In genomic region chr19:24308305-24308705, GRCm38 (mm10) we compare ENCODE assay signal across 8 mouse cellular contexts. TPM values are rescaled to one million over a fixed set of nuclear protein-coding genes. Genes with fewer than 3 reads are reported as not detected.
DNase-seq lines count a peak whose midpoint lies in the region; ATAC-seq lines count a peak whose summit lies in the region.

No protein-coding gene starts in this region.

- WGBS in forebrain, embryonic 10.5 days = 19% methylated on average over 5 of the region's 5 CpGs
- WGBS in heart, embryonic 15.5 days = 4% methylated on average over 5 of the region's 5 CpGs

- H3K27me3 ChIP-seq in forebrain, embryonic 10.5 days (ENCODE audit: poor library complexity, severe bottlenecking) = peaks cover 21% of the 10 kb centered on the region; the same call in 1 of the 2 replicates
- no peaks in the 10 kb centered on the region for H3K27me3 ChIP-seq in heart, embryonic 15.5 days

- no peaks in the 10 kb centered on the region for H3K9me3 ChIP-seq in forebrain, embryonic 10.5 days
- H3K9me3 ChIP-seq in heart, embryonic 15.5 days (replicated peaks) = no peaks in the 10 kb centered on the region

- peak overlapping the region; percentile 48 for H3K4me2 ChIP-seq in heart, embryonic 15.5 days

- peak; percentile 92 for ATAC-seq in heart, embryonic 15.5 days (replicated peaks; ENCODE audit: insufficient number of reproducible peaks, insufficient read depth, low FRiP score, low read depth)

- H3K36me3 ChIP-seq in forebrain, embryonic 10.5 days (replicated peaks) = no peaks in the 10 kb centered on the region
- no peaks in the 10 kb centered on the region for H3K36me3 ChIP-seq in heart, embryonic 15.5 days

- DNase-seq in cerebellum, adult 8-10 months = peak; percentile 62
- peak; percentile 34 for DNase-seq in forebrain, embryonic 10.5 days (ENCODE audit: extremely low spot score, low spot score)
- DNase-seq in kidney, postnatal 36 days = peak; percentile 18 to 19
- peak; percentile 49 for DNase-seq in lung, postnatal 25 days (ENCODE audit: low spot score)
- DNase-seq in skeletal muscle tissue, adult 2 months (ENCODE audit: low read depth, low spot score) = peak; percentile 51
- no peak for DNase-seq in natural killer cell, adult 2 months (ENCODE audit: low spot score in 2 of 2)
- no peak for DNase-seq in ovary, postnatal 36 days (ENCODE audit: low spot score)

- peak overlapping the region; percentile 81 for H3K27ac ChIP-seq in forebrain, embryonic 10.5 days
- peak overlapping the region; percentile 99 for H3K27ac ChIP-seq in heart, embryonic 15.5 days

- peak overlapping the region; percentile 34 for H3K9ac ChIP-seq in heart, embryonic 15.5 days

- no peak overlapping the region for H3K4me3 ChIP-seq in forebrain, embryonic 10.5 days
- H3K4me3 ChIP-seq in heart, embryonic 15.5 days = 0 out of 2 replicates have a peak overlapping the region, but pooled peaks have one; percentile 6

- H3K4me1 ChIP-seq in forebrain, embryonic 10.5 days = peaks cover 32% of the 10 kb centered on the region
- peaks cover 20% of the 10 kb centered on the region for H3K4me1 ChIP-seq in heart, embryonic 15.5 days (replicated peaks)

RNA-seq across cellular contexts. Expression of gene Fxn, which starts 27.9 kb away (rescaled TPM):
- polyA plus RNA-seq in forebrain, embryonic 10.5 days (2016; fragmentation: Nextera tagmentation; extraction: Ambion mirVana) = 64.0 and 65.9 TPM in 2 replicates
- polyA plus RNA-seq in heart, embryonic 15.5 days (2015; fragmentation: Nextera tagmentation; extraction: Ambion mirVana) = 60.4 and 64.6 TPM in 2 replicates

Comparison
In these comparisons a context has a peak if more than half of its experiments do, and no peak if none do; other contexts are left out.
1. DNase-seq: peak in cerebellum, adult 8-10 months (single experiment), forebrain, embryonic 10.5 days (single experiment), kidney, postnatal 36 days (2 of 2), lung, postnatal 25 days (single experiment) and skeletal muscle tissue, adult 2 months (single experiment); none in natural killer cell, adult 2 months (0 of 2) and ovary, postnatal 36 days (single experiment).